Mouse (Mus musculus) forebrain, embryonic 16.5 days (tissue): ENCODE results near the gene Asb16. TPM values are rescaled to one million over a fixed set of nuclear protein-coding genes. Genes with fewer than 3 reads are reported as not detected.
"Not testable (repeated sequence)": the region's sequence is repeated elsewhere in the genome, so short reads cannot be mapped to it uniquely, and the experiment has no call there.

Source experiments
- ATAC-seq: fragments of 200-750 bp; cut with Nextera tagmentation; 2 replicates; pipeline ENCODE4 v1.8.0; 2017; ENCODE audit warnings: mild to moderate bottlenecking, moderate library complexity
- H3K27ac ChIP-seq: fragments of 300-500 bp; sonication (generic); 2 replicates; pipeline ENCODE4 v1.5.1; 2014; ENCODE audit warnings: low read length, control low read depth
- H3K27me3 ChIP-seq: fragments of 300-500 bp; sonication (generic); replicated peaks from 2 replicates; pipeline ENCODE4 v1.6.1; 2014; ENCODE audit warnings: low read length; ENCODE audit not compliant: control insufficient read depth, insufficient read depth
- H3K36me3 ChIP-seq: fragments of 300-500 bp; sonication (generic); 2 replicates; pipeline ENCODE4 v1.6.1; 2014; ENCODE audit not compliant: control insufficient read depth, insufficient read depth
- H3K4me1 ChIP-seq: fragments of 300-500 bp; sonication (generic); replicated peaks from 2 replicates; pipeline ENCODE4 v1.6.1; 2014; ENCODE audit warnings: low read length; ENCODE audit not compliant: control insufficient read depth, insufficient read depth
- H3K4me2 ChIP-seq: fragments of 300-500 bp; sonication (generic); 2 replicates; pipeline ENCODE4 v1.6.1; 2014; ENCODE audit warnings: mild to moderate bottlenecking, low read length, control low read depth
- H3K4me3 ChIP-seq: fragments of 300-500 bp; sonication (generic); replicated peaks from 2 replicates; pipeline ENCODE4 v1.5.1; 2014; ENCODE audit warnings: mild to moderate bottlenecking, low read length, control low read depth
- H3K9ac ChIP-seq: fragments of 300-500 bp; sonication (generic); replicated peaks from 2 replicates; pipeline ENCODE4 v1.6.1; 2014; ENCODE audit warnings: low read depth, low read length, control low read depth
- H3K9me3 ChIP-seq: fragments of 300-500 bp; sonication (generic); 2 replicates; pipeline ENCODE4 v1.6.1; 2016; ENCODE audit warnings: low read length; ENCODE audit not compliant: control insufficient read depth
- WGBS: fragments of 180-500 bp; shearing (Covaris S2); extraction: QIAGEN DNeasy Blood & Tissue Kit; methylation state at CpG from one replicate; pipeline ENCODE4 v1.1.7; 2014; 5-methylcytosine and 5-hydroxymethylcytosine counted together
- polyA plus RNA-seq: library from polyadenylated mRNA; unstranded; fragments of >200 nt; fragmentation: Nextera tagmentation; extraction: Ambion mirVana; gene quantifications from 2 replicates; pipeline ENCODE4 v1.2.1, GENCODE M21; 2015

Asb16 gene
- polyA plus RNA-seq, 1 experiment from 2014 or later = not detected

GRCm38 (mm10) chr11:102279595-102279994 is 11.1 kb downstream of the Asb16 start:
- H3K4me3 ChIP-seq = no peak overlapping the region
- WGBS = 96% methylated on average over 3 of the region's 3 CpGs
- no peaks in the 10 kb centered on the region for H3K36me3 ChIP-seq
- H3K4me1 ChIP-seq = peaks cover 6% of the 10 kb centered on the region; the same call in 1 of the 2 replicates
- H3K9ac ChIP-seq = no peak overlapping the region
- H3K27ac ChIP-seq = no peak overlapping the region
- no peak for ATAC-seq
- H3K4me2 ChIP-seq = no peak overlapping the region
- H3K27me3 ChIP-seq = no peaks in the 10 kb centered on the region
- H3K9me3 ChIP-seq = no peaks in the 10 kb centered on the region

GRCm38 (mm10) chr11:102280267-102280666 is 11.7 kb downstream of the Asb16 start:
- ATAC-seq, H3K4me2 ChIP-seq, H3K9ac ChIP-seq, H3K4me1 ChIP-seq, H3K27me3 ChIP-seq, H3K36me3 ChIP-seq, H3K9me3 ChIP-seq, H3K27ac ChIP-seq, H3K4me3 ChIP-seq: not testable (repeated sequence)
- 67% methylated on average over 6 of the region's 6 CpGs for WGBS

DNA sequence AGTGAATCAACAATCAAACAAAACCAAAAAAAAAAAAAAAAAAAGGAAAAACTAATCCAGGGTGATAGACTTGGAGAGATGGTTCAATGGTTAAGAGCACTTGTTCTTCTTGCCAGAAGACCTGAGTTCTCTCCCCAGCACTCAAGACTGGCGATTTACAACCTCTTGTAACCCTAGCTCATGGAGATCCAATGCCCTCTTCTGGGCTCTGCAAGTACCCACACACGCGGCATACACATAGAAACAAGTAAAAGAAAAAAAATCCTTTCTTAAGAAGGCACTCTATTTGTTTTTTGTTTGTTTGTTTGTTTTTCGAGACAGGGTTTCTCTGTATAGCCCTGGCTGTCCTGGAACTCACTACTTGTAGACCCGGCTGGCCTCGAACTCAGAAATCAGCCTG is 15.4 kb downstream of the Asb16 start:
- Histone ChIP-seq H3K9ac (no peak overlapping the region), H3K27me3 (no peaks in the 10 kb centered on the region), H3K4me3 (peak overlapping the region; percentile 68), H3K4me2 (peak overlapping the region; percentile 47), H3K36me3 (no peaks in the 10 kb centered on the region; the same call in 1 of the 2 replicates), H3K4me1 (peaks cover 13% of the 10 kb centered on the region), H3K27ac (peak overlapping the region; percentile 83; the same call in 1 of the 2 replicates), H3K9me3 (no peaks in the 10 kb centered on the region)
- WGBS = 90% methylated on average over 6 of the region's 6 CpGs
- ATAC-seq = no peak

- peak within 1 kb of the TSS; percentile 68 for H3K4me3 ChIP-seq
- peaks cover 13% of the 10 kb centered on the region for H3K4me1 ChIP-seq
- no peaks in the 10 kb centered on the region for H3K9me3 ChIP-seq
- H3K36me3 ChIP-seq = no peaks in the 10 kb centered on the region; the same call in 1 of the 2 replicates
- H3K4me2 ChIP-seq = peak within 1 kb of the TSS; percentile 75
- H3K27ac ChIP-seq = peak within 1 kb of the TSS; percentile 83
- WGBS = 0% methylated on average over 32 of the region's 32 CpGs
- no peaks in the 10 kb centered on the region for H3K27me3 ChIP-seq
- peak within 1 kb of the TSS; percentile 76 for H3K9ac ChIP-seq
- ATAC-seq = peak; percentile 93
Observed at GRCm38 (mm10) chr11:102284501-102285094, 16.1 kb downstream of the Asb16 start, which contains the start of gene Tmub2. Tmub2 (plus strand) TSS chr11:102284931.

DNA sequence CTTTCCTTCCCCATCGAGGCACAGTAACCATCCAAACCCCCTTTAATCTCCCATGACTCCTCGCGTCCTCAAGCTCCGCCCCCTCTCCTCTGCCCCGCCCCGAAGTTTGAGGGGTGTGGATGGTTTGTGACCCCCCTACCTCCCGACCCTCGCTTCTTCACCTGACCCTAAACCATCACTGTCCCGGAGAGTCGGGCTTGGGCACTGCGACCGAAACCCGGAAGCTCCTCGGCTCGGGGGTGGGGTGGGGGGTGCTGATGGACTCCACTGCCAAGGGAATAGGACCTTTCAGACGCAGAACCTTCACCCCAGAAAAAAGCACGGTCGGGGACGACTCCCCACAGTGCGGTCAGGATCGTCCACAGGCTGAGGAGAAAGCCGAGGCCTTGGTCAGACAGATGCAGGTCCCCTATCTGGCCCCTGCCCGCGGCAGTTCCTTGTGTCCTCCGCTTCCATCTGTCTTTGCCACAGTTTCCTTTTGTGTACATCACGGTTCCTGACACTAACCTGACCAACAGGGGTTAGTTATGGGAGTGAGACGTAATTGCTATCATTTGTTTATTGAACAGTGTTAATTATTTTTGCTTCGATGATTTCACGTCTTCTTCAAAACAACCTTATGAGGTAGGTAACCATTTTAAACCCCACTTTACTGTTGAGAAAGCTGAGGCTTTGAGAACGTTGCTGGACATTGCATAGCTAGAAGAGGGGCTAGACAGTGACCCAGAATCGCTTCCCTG is 16.7 kb downstream of the Asb16 start:
- Histone ChIP-seq H3K9ac (peak overlapping the region; percentile 76), H3K27me3 (no peaks in the 10 kb centered on the region), H3K4me3 (peak overlapping the region; percentile 68), H3K9me3 (no peaks in the 10 kb centered on the region), H3K27ac (peak overlapping the region; percentile 83), H3K4me2 (peak overlapping the region; percentile 75), H3K4me1 (peaks cover 13% of the 10 kb centered on the region), H3K36me3 (no peaks in the 10 kb centered on the region; the same call in 1 of the 2 replicates)
- ATAC-seq = peak; percentile 66
- 5% methylated on average over 31 of the region's 31 CpGs for WGBS

- Histone ChIP-seq H3K9me3 (no peaks in the 10 kb centered on the region), H3K36me3 (peaks cover 15% of the 10 kb centered on the region), H3K9ac (no peak overlapping the region), H3K27me3 (no peaks in the 10 kb centered on the region), H3K4me2 (no peak overlapping the region), H3K27ac (no peak overlapping the region), H3K4me3 (no peak overlapping the region), H3K4me1 (peaks cover 13% of the 10 kb centered on the region)
- WGBS = 86% methylated on average over 8 of the region's 8 CpGs
- no peak for ATAC-seq
Observed at GRCm38 (mm10) chr11:102287485-102287884, 18.9 kb downstream of the Asb16 start.

DNA sequence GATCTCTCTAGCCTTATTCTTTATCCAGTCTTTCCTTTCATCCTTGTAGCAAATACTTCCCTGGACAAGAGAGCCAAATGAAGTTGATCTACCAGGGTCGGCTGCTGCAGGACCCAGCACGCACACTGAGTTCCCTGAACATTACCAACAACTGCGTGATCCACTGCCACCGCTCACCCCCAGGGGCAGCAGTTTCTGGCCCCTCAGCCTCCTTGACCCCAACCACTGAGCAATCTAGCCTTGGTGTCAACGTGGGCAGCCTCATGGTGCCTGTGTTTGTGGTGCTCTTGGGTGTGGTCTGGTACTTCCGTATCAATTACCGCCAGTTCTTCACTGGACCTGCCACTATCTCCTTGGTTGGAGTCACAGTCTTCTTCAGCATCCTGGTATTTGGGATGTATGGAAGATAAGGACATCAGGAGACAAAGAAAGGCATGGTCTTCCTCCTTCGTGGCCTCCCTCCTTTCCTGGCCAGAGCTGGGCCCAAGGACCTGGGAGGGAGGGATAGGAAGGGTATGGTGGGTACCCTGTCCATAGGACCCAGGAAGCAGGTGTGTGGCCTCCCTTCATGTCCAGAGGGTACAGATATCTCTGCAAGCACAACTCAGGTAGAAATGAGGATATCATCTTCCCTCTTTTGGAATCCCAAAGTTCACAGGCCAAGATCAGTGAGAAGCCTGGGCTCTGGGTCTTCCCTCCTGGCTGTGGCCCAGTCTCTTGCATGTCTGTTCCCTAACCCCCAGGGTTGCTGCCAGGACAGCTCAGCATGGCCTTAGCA is 19.7 kb downstream of the Asb16 start:
- Histone ChIP-seq H3K4me1 (peaks cover 13% of the 10 kb centered on the region), H3K36me3 (peaks cover 15% of the 10 kb centered on the region), H3K27ac (no peak overlapping the region), H3K27me3 (no peaks in the 10 kb centered on the region), H3K9ac (no peak overlapping the region), H3K4me2 (no peak overlapping the region), H3K4me3 (no peak overlapping the region), H3K9me3 (no peaks in the 10 kb centered on the region)
- WGBS = 89% methylated on average over 8 of the region's 8 CpGs
- ATAC-seq = no peak

DNA sequence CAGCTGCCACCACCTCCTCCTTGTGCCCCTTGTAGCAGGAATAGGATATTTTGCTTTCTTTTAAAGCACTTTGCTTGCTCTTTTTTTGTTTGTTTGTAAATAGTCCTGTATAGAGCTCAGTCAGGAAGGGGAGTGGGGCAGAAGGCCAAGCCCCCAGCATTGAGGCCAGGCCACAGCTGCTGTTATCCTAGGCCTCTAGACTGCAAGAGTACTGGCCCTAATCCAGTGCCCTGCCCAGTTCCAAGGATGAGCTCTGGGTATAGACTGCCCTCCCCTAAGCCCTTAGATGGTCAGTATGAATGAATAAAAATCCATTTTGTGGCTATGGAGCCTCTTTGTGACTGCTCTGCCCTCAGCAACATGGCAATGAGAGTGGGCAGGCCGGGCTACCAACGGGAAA is 20.4 kb downstream of the Asb16 start:
- Histone ChIP-seq H3K4me1 (peaks cover 13% of the 10 kb centered on the region), H3K36me3 (peaks cover 18% of the 10 kb centered on the region), H3K27me3 (no peaks in the 10 kb centered on the region), H3K4me2 (no peak overlapping the region), H3K9me3 (no peaks in the 10 kb centered on the region), H3K27ac (no peak overlapping the region), H3K4me3 (no peak overlapping the region), H3K9ac (no peak overlapping the region)
- no peak for ATAC-seq
- 76% methylated on average over 2 of the region's 2 CpGs for WGBS

GRCm38 (mm10) chr11:102289511-102290100 is 21.1 kb downstream of the Asb16 start:
- H3K27ac ChIP-seq = no peak overlapping the region
- no peak overlapping the region for H3K4me2 ChIP-seq
- ATAC-seq = no peak
- H3K9ac ChIP-seq = no peak overlapping the region
- no peaks in the 10 kb centered on the region for H3K27me3 ChIP-seq
- peaks cover 18% of the 10 kb centered on the region for H3K4me1 ChIP-seq
- H3K36me3 ChIP-seq = peaks cover 18% of the 10 kb centered on the region
- no peak overlapping the region for H3K4me3 ChIP-seq
- H3K9me3 ChIP-seq = no peaks in the 10 kb centered on the region
- 50% methylated on average over 6 of the region's 6 CpGs for WGBS
